In the genomic region with DNA sequence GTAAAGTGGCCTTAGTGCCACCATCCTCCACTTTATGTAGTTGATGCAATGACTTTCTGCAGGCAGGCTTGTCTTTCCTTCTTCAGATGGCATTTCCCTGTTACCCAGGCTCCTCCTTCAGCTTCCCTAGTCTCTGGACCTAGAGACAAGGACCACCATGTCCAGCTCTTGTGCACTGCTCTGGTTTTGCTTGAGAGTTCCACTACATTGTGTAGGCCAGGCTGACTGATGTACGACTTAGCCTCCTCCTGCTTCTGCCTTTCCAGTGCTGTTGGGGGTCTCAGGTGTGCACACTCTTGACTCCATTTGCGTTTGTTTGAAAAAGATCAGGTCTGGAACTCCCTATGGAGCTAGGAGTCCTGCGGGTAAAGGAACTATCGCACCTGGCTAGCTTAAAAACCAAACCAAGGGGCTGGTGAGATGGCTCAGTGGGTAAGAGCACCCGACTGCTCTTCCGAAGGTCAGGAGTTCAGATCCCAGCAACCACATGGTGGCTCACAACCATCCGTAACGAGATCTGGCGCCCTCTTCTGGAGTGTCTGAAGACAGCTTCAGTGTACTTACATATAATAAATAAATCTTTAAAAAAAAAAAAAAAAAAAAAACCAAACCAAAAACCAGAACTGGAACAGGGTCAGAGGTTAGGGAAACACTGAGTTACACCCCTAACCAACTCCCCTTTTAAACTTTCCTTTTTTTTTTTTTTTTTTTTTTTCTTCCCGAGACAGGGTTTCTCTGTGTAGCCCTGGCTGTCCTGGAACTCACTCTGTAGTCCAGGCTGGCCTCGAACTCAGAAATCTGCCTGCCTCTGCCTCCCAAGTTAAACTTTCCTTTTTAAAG, we compare ENCODE assay signal across 8 mouse cellular contexts. TPM values are rescaled to one million over a fixed set of nuclear protein-coding genes. Genes with fewer than 3 reads are reported as not detected.
DNase-seq lines count a peak whose midpoint lies in the region; ATAC-seq and TF ChIP-seq lines count a peak whose summit lies in the region.
"Not testable (repeated sequence)": the region's sequence is repeated elsewhere in the genome, so short reads cannot be mapped to it uniquely, and the experiment has no call there.

No protein-coding gene starts in this region.

- 72% methylated on average over 11 of the region's 11 CpGs for whole genome bisulfite sequencing in embryonic facial prominence, embryonic 10.5 days
- WGBS in forebrain, postnatal 0 days, result 76% methylated on average over 11 of the region's 11 CpGs
- WGBS in hindbrain, embryonic 12.5 days, result 72% methylated on average over 11 of the region's 11 CpGs
- WGBS in kidney, embryonic 16.5 days, result 72% methylated on average over 11 of the region's 11 CpGs
- WGBS in liver, embryonic 13.5 days (ENCODE audit: insufficient replicate concordance), result 61% methylated on average over 11 of the region's 11 CpGs
- WGBS in midbrain, embryonic 12.5 days, result 73% methylated on average over 11 of the region's 11 CpGs
- WGBS in small intestine, adult 2 months, result 65% methylated on average over 11 of the region's 11 CpGs

- not testable (repeated sequence) for ATAC-seq in forebrain, postnatal 0 days; hindbrain, embryonic 12.5 days (ENCODE audit: low FRiP score); kidney, embryonic 16.5 days (ENCODE audit: low FRiP score, low TSS enrichment); liver, embryonic 13.5 days (ENCODE audit: low read depth); midbrain, embryonic 12.5 days (ENCODE audit: low FRiP score, low read depth)

- not testable (repeated sequence) for H3K27ac ChIP-seq in embryonic facial prominence, embryonic 10.5 days (replicated peaks); forebrain, postnatal 0 days (ENCODE audit: low read depth, low read length)
- H3K27ac ChIP-seq in hindbrain, embryonic 12.5 days, result peak overlapping the region; percentile 35; the same call in 1 of the 2 replicates
- peak overlapping the region; percentile 100; the same call in 1 of the 2 replicates for H3K27ac ChIP-seq in kidney, embryonic 16.5 days (ENCODE audit: low read length)
- peak overlapping the region; percentile 97 for H3K27ac ChIP-seq in liver, embryonic 13.5 days
- H3K27ac ChIP-seq in midbrain, embryonic 12.5 days (replicated peaks), result peak overlapping the region; percentile 99; the same call in 1 of the 2 replicates
- peak overlapping the region; percentile 95; the same call in 1 of the 2 replicates for H3K27ac ChIP-seq in small intestine, adult 2 months (ENCODE audit: insufficient read depth, low read depth, low read length)

- H3K4me1 ChIP-seq in E14TG2a.4 (replicated peaks; ENCODE audit: low read depth, low read length), result peaks cover 71% of the 10 kb centered on the region
- H3K4me1 ChIP-seq in embryonic facial prominence, embryonic 10.5 days, result peaks cover 40% of the 10 kb centered on the region
- H3K4me1 ChIP-seq in forebrain, postnatal 0 days (ENCODE audit: insufficient read depth), result peaks cover 15% of the 10 kb centered on the region
- peaks cover 29% of the 10 kb centered on the region for H3K4me1 ChIP-seq in hindbrain, embryonic 12.5 days
- H3K4me1 ChIP-seq in kidney, embryonic 16.5 days (ENCODE audit: insufficient read depth, low read length), result peaks cover 45% of the 10 kb centered on the region
- peaks cover 44% of the 10 kb centered on the region for H3K4me1 ChIP-seq in liver, embryonic 13.5 days (replicated peaks)
- H3K4me1 ChIP-seq in midbrain, embryonic 12.5 days, result peaks cover 29% of the 10 kb centered on the region
- H3K4me1 ChIP-seq in small intestine, adult 2 months (ENCODE audit: control insufficient read depth, insufficient read depth, insufficient read length, low read length), result not testable (repeated sequence)

- H3K4me3 ChIP-seq in E14TG2a.4 (replicated peaks; ENCODE audit: low read length), result peak overlapping the region; percentile 96
- peak overlapping the region; percentile 90 for H3K4me3 ChIP-seq in embryonic facial prominence, embryonic 10.5 days
- H3K4me3 ChIP-seq in forebrain, postnatal 0 days (ENCODE audit: low read depth, low read length); small intestine, adult 2 months (ENCODE audit: low read depth, low read length): not testable (repeated sequence)
- peak overlapping the region; percentile 92 for H3K4me3 ChIP-seq in hindbrain, embryonic 12.5 days
- peak overlapping the region; percentile 78 for H3K4me3 ChIP-seq in kidney, embryonic 16.5 days (ENCODE audit: low read length)
- H3K4me3 ChIP-seq in liver, embryonic 13.5 days (replicated peaks), result peak overlapping the region; percentile 98
- H3K4me3 ChIP-seq in midbrain, embryonic 12.5 days, result peak overlapping the region; percentile 73

- not testable (repeated sequence) for H3K27me3 ChIP-seq in E14TG2a.4 (ENCODE audit: insufficient read depth, low read length); embryonic facial prominence, embryonic 10.5 days (replicated peaks; ENCODE audit: low read depth, poor library complexity, severe bottlenecking); forebrain, postnatal 0 days (ENCODE audit: insufficient read depth, low read length); hindbrain, embryonic 12.5 days; kidney, embryonic 16.5 days (ENCODE audit: insufficient read depth, low read length); liver, embryonic 13.5 days; midbrain, embryonic 12.5 days; small intestine, adult 2 months (ENCODE audit: control insufficient read depth, insufficient read depth, low read length)

- H3K9ac ChIP-seq in forebrain, postnatal 0 days; hindbrain, embryonic 12.5 days; midbrain, embryonic 12.5 days (replicated peaks): not testable (repeated sequence)
- peak overlapping the region; percentile 100 for H3K9ac ChIP-seq in kidney, embryonic 16.5 days (replicated peaks; ENCODE audit: low read length)
- peak overlapping the region; percentile 99 for H3K9ac ChIP-seq in liver, embryonic 13.5 days

- H3K4me2 ChIP-seq in forebrain, postnatal 0 days (ENCODE audit: low read depth), result peak overlapping the region; percentile 94
- peak overlapping the region; percentile 88 for H3K4me2 ChIP-seq in hindbrain, embryonic 12.5 days (replicated peaks)
- H3K4me2 ChIP-seq in kidney, embryonic 16.5 days (replicated peaks; ENCODE audit: low read depth, low read length), result peak overlapping the region; percentile 84
- H3K4me2 ChIP-seq in liver, embryonic 13.5 days, result peak overlapping the region; percentile 94
- peak overlapping the region; percentile 96 for H3K4me2 ChIP-seq in midbrain, embryonic 12.5 days (replicated peaks)

- peaks cover 11% of the 10 kb centered on the region for H3K36me3 ChIP-seq in E14TG2a.4 (ENCODE audit: insufficient read depth, low read length)
- peaks cover 10% of the 10 kb centered on the region for H3K36me3 ChIP-seq in embryonic facial prominence, embryonic 10.5 days (replicated peaks)
- not testable (repeated sequence) for H3K36me3 ChIP-seq in forebrain, postnatal 0 days (ENCODE audit: insufficient read depth); hindbrain, embryonic 12.5 days; kidney, embryonic 16.5 days (ENCODE audit: insufficient read depth, low read length); liver, embryonic 13.5 days; midbrain, embryonic 12.5 days; small intestine, adult 2 months (ENCODE audit: control insufficient read depth, insufficient read depth, low read length)

- DNase-seq in embryonic facial prominence, embryonic 10.5 days (ENCODE audit: low spot score); forebrain, postnatal 0 days; liver, embryonic 13.5 days: not testable (repeated sequence)

- not testable (repeated sequence) for H3K9me3 ChIP-seq in E14TG2a.4 (ENCODE audit: low read length); embryonic facial prominence, embryonic 10.5 days; forebrain, postnatal 0 days (ENCODE audit: low read length); hindbrain, embryonic 12.5 days (replicated peaks); kidney, embryonic 16.5 days (ENCODE audit: low read length); liver, embryonic 13.5 days (replicated peaks); midbrain, embryonic 12.5 days

- TF ChIP-seq CTCF in E14TG2a.4 (conservative IDR thresholded peaks at IDR 0.05; ENCODE audit: low read length), result peak; percentile 17; the same call in 1 of the 2 replicates
- not testable (repeated sequence) for TF ChIP-seq CTCF in forebrain, postnatal 0 days (IDR thresholded peaks at IDR 0.05; ENCODE audit: low read depth); small intestine, adult 2 months (IDR thresholded peaks at IDR 0.05; ENCODE audit: extremely low read depth, insufficient read length, insufficient replicate concordance, low read depth, low read length)

- TF ChIP-seq POLR2A in small intestine, adult 2 months (IDR thresholded peaks at IDR 0.05; ENCODE audit: low read depth, low read length), result not testable (repeated sequence)

RNA-seq across cellular contexts. Expression of gene Pcif1, which starts 1.5 kb away (rescaled TPM):
- polyA plus RNA-seq in embryonic facial prominence, embryonic 10.5 days (2016; fragmentation: Nextera tagmentation; extraction: Ambion mirVana), result 77.2 and 81.2 TPM in 2 replicates
- 67.3 and 82.2 TPM in 2 replicates for total RNA-seq in forebrain, postnatal 0 days (2014; rRNA removed)
- polyA plus RNA-seq in forebrain, postnatal 0 days (2015; fragmentation: Nextera tagmentation; extraction: Ambion mirVana), result 104 and 115 TPM in 2 replicates
- 85.2 and 87.6 TPM in 2 replicates for polyA plus RNA-seq in hindbrain, embryonic 12.5 days (2016; fragmentation: Nextera tagmentation; extraction: Ambion mirVana)
- polyA plus RNA-seq in kidney, embryonic 16.5 days (2015; fragmentation: Nextera tagmentation; extraction: Ambion mirVana), result 74.9 and 79.7 TPM in 2 replicates
- 45.5 and 48.3 TPM in 2 replicates for polyA plus RNA-seq in liver, embryonic 13.5 days (2015; fragmentation: Nextera tagmentation; extraction: Ambion mirVana)
- 87.0 and 96.9 TPM in 2 replicates for polyA plus RNA-seq in midbrain, embryonic 12.5 days (2016; fragmentation: Nextera tagmentation; extraction: Ambion mirVana)
- 22.8 and 30.3 TPM in 2 replicates for polyA plus RNA-seq in small intestine, adult 2 months (2012; rRNA removed)

RNA-seq across cellular contexts. Expression of gene Pltp, which starts 20.1 kb away (rescaled TPM):
- 36.7 and 40.7 TPM in 2 replicates for polyA plus RNA-seq in embryonic facial prominence, embryonic 10.5 days (2016; fragmentation: Nextera tagmentation; extraction: Ambion mirVana)
- 28.2 and 43.4 TPM in 2 replicates for total RNA-seq in forebrain, postnatal 0 days (2014; rRNA removed)
- polyA plus RNA-seq in forebrain, postnatal 0 days (2015; fragmentation: Nextera tagmentation; extraction: Ambion mirVana), result 67.9 and 80.7 TPM in 2 replicates
- 77.3 and 78.5 TPM in 2 replicates for polyA plus RNA-seq in hindbrain, embryonic 12.5 days (2016; fragmentation: Nextera tagmentation; extraction: Ambion mirVana)
- 44.8 and 47.5 TPM in 2 replicates for polyA plus RNA-seq in kidney, embryonic 16.5 days (2015; fragmentation: Nextera tagmentation; extraction: Ambion mirVana)
- polyA plus RNA-seq in liver, embryonic 13.5 days (2015; fragmentation: Nextera tagmentation; extraction: Ambion mirVana), result 7.7 and 8.3 TPM in 2 replicates
- polyA plus RNA-seq in midbrain, embryonic 12.5 days (2016; fragmentation: Nextera tagmentation; extraction: Ambion mirVana), result 90.2 and 113 TPM in 2 replicates
- polyA plus RNA-seq in small intestine, adult 2 months (2012; rRNA removed), result 20.9 and 34.2 TPM in 2 replicates

RNA-seq across cellular contexts. Expression of gene Zfp335, which starts 34.0 kb away (rescaled TPM):
- 17.4 and 18.2 TPM in 2 replicates for polyA plus RNA-seq in embryonic facial prominence, embryonic 10.5 days (2016; fragmentation: Nextera tagmentation; extraction: Ambion mirVana)
- 20.9 and 26.0 TPM in 2 replicates for total RNA-seq in forebrain, postnatal 0 days (2014; rRNA removed)
- polyA plus RNA-seq in forebrain, postnatal 0 days (2015; fragmentation: Nextera tagmentation; extraction: Ambion mirVana), result 10.0 and 11.2 TPM in 2 replicates
- polyA plus RNA-seq in hindbrain, embryonic 12.5 days (2016; fragmentation: Nextera tagmentation; extraction: Ambion mirVana), result 17.3 and 18.2 TPM in 2 replicates
- polyA plus RNA-seq in kidney, embryonic 16.5 days (2015; fragmentation: Nextera tagmentation; extraction: Ambion mirVana), result 15.1 and 16.2 TPM in 2 replicates
- polyA plus RNA-seq in liver, embryonic 13.5 days (2015; fragmentation: Nextera tagmentation; extraction: Ambion mirVana), result 5.4 and 6.1 TPM in 2 replicates
- 17.5 and 17.7 TPM in 2 replicates for polyA plus RNA-seq in midbrain, embryonic 12.5 days (2016; fragmentation: Nextera tagmentation; extraction: Ambion mirVana)
- polyA plus RNA-seq in small intestine, adult 2 months (2012; rRNA removed), result 19.1 and 34.1 TPM in 2 replicates

RNA-seq across cellular contexts. Expression of gene Neurl2, which starts 44.3 kb away (rescaled TPM):
- polyA plus RNA-seq in embryonic facial prominence, embryonic 10.5 days (2016; fragmentation: Nextera tagmentation; extraction: Ambion mirVana), result 4.8 and 5.4 TPM in 2 replicates
- 5.0 and 5.4 TPM in 2 replicates for total RNA-seq in forebrain, postnatal 0 days (2014; rRNA removed)
- polyA plus RNA-seq in forebrain, postnatal 0 days (2015; fragmentation: Nextera tagmentation; extraction: Ambion mirVana), result 4.7 and 6.4 TPM in 2 replicates
- 5.5 and 6.1 TPM in 2 replicates for polyA plus RNA-seq in hindbrain, embryonic 12.5 days (2016; fragmentation: Nextera tagmentation; extraction: Ambion mirVana)
- polyA plus RNA-seq in kidney, embryonic 16.5 days (2015; fragmentation: Nextera tagmentation; extraction: Ambion mirVana), result 8.8 and 9.0 TPM in 2 replicates
- 2.4 and 2.5 TPM in 2 replicates for polyA plus RNA-seq in liver, embryonic 13.5 days (2015; fragmentation: Nextera tagmentation; extraction: Ambion mirVana)
- 4.4 and 5.2 TPM in 2 replicates for polyA plus RNA-seq in midbrain, embryonic 12.5 days (2016; fragmentation: Nextera tagmentation; extraction: Ambion mirVana)
- 1.7 and 3.1 TPM in 2 replicates for polyA plus RNA-seq in small intestine, adult 2 months (2012; rRNA removed)

RNA-seq across cellular contexts. Expression of gene Ctsa, which starts 44.9 kb away (rescaled TPM):
- 95.8 and 100 TPM in 2 replicates for polyA plus RNA-seq in embryonic facial prominence, embryonic 10.5 days (2016; fragmentation: Nextera tagmentation; extraction: Ambion mirVana)
- 86.2 and 93.8 TPM in 2 replicates for total RNA-seq in forebrain, postnatal 0 days (2014; rRNA removed)
- 83.5 and 95.3 TPM in 2 replicates for polyA plus RNA-seq in forebrain, postnatal 0 days (2015; fragmentation: Nextera tagmentation; extraction: Ambion mirVana)
- 108 and 112 TPM in 2 replicates for polyA plus RNA-seq in hindbrain, embryonic 12.5 days (2016; fragmentation: Nextera tagmentation; extraction: Ambion mirVana)
- 206 and 211 TPM in 2 replicates for polyA plus RNA-seq in kidney, embryonic 16.5 days (2015; fragmentation: Nextera tagmentation; extraction: Ambion mirVana)
- polyA plus RNA-seq in liver, embryonic 13.5 days (2015; fragmentation: Nextera tagmentation; extraction: Ambion mirVana), result 65.4 and 69.2 TPM in 2 replicates
- polyA plus RNA-seq in midbrain, embryonic 12.5 days (2016; fragmentation: Nextera tagmentation; extraction: Ambion mirVana), result 98.8 and 101 TPM in 2 replicates
- 156 and 235 TPM in 2 replicates for polyA plus RNA-seq in small intestine, adult 2 months (2012; rRNA removed)
